Mouse (Mus musculus): ENCODE measurements around the gene Srp14. TPM values are rescaled to one million over a fixed set of nuclear protein-coding genes. Genes with fewer than 3 reads are reported as not detected.
A peak's percentile ranks its signal among the peaks of the same experiment; 100 is the strongest.

Srp14 gene
- polyA plus RNA-seq, 1 experiment from 2014 or later: 85.3 TPM

DNA sequence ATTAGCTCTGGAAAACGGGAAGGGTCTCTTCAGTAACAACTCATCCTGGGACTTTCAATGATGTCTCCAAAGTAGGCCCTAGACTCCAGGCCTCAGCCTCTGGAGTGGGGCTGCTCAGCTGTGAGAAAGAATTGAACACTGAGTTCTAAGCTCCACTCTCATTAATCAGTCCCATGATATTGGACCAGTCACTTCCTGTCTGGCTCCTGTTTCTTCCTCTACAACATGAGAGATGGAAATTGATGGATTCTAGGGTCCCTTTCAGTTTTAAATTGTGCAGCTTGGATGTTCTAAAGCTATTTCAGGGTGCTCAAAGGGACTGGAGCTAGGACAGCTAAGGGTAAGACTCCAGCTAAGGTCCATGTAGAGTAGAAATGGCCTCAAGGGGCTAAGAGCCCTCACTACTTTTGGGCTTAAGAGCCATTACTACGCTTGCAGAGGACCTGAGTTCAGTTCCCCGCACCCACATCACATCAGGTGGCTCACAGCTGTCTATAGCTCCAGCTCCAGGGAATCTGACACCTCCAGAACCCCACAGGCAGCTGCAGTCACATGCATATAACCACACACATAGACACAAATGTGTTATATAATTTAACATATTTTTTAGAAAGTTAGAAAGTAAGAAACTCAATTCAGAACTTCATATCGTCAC, 12.4 kb upstream of the Srp14 start:
- WGBS (ENCODE audit: insufficient replicate concordance): 56% methylated on average over 4 of the region's 4 CpGs
- H3K9me3 ChIP-seq (replicated peaks; ENCODE audit: control insufficient read depth, low read length): no peaks in the 10 kb centered on the region
- ATAC-seq (ENCODE audit: low read depth): no peak
- H3K4me2 ChIP-seq (ENCODE audit: low read depth, low read length): no peak overlapping the region
- no peak overlapping the region for H3K9ac ChIP-seq (ENCODE audit: low read depth, low read length)
- no peaks in the 10 kb centered on the region for H3K27me3 ChIP-seq (ENCODE audit: control insufficient read depth, insufficient read depth, low read depth, low read length)
- H3K27ac ChIP-seq (ENCODE audit: low read length): 0 out of 2 replicates have a peak overlapping the region, but pooled peaks have one; percentile 15
- no peaks in the 10 kb centered on the region for H3K36me3 ChIP-seq (ENCODE audit: control insufficient read depth, insufficient read depth)
- H3K4me3 ChIP-seq (ENCODE audit: low read depth, low read length): no peak overlapping the region
- peaks cover 19% of the 10 kb centered on the region for H3K4me1 ChIP-seq (ENCODE audit: control insufficient read depth, low read depth, low read length)

DNA sequence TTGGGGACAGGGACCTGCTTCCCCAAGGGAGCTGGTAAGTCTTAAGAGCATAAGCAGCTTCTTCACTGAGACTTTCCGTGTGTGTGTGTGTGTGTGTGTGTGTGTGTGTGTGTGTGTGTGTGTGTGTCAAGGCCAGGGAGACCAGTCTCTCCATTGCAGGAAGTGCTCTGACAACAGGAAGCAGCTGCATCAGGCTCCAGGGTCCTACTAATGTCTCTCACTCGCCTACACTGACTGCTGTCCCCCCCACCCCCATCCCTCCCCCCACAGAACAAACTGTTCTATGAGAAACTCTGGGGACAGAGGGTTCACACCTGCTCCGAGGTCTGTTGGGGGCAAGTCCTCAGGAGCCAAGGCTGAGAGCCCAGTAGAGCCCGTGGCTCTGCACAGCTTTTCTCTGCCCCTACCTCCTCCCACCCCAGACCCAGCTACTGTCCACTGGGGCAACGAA, 11.8 kb upstream of the Srp14 start:
- no peaks in the 10 kb centered on the region for H3K27me3 ChIP-seq (ENCODE audit: control insufficient read depth, insufficient read depth, low read depth, low read length)
- 6% methylated on average over 5 of the region's 5 CpGs for WGBS (ENCODE audit: insufficient replicate concordance)
- H3K4me1 ChIP-seq (ENCODE audit: control insufficient read depth, low read depth, low read length): peaks cover 19% of the 10 kb centered on the region
- H3K4me3 ChIP-seq (ENCODE audit: low read depth, low read length): no peak overlapping the region
- no peaks in the 10 kb centered on the region for H3K36me3 ChIP-seq (ENCODE audit: control insufficient read depth, insufficient read depth)
- H3K27ac ChIP-seq (ENCODE audit: low read length): 0 out of 2 replicates have a peak overlapping the region, but pooled peaks have one; percentile 15
- peak; percentile 37; the same call in 1 of the 2 replicates for ATAC-seq (ENCODE audit: low read depth)
- no peak overlapping the region for H3K9ac ChIP-seq (ENCODE audit: low read depth, low read length)
- no peak overlapping the region for H3K4me2 ChIP-seq (ENCODE audit: low read depth, low read length)
- no peaks in the 10 kb centered on the region for H3K9me3 ChIP-seq (replicated peaks; ENCODE audit: control insufficient read depth, low read length)

DNA sequence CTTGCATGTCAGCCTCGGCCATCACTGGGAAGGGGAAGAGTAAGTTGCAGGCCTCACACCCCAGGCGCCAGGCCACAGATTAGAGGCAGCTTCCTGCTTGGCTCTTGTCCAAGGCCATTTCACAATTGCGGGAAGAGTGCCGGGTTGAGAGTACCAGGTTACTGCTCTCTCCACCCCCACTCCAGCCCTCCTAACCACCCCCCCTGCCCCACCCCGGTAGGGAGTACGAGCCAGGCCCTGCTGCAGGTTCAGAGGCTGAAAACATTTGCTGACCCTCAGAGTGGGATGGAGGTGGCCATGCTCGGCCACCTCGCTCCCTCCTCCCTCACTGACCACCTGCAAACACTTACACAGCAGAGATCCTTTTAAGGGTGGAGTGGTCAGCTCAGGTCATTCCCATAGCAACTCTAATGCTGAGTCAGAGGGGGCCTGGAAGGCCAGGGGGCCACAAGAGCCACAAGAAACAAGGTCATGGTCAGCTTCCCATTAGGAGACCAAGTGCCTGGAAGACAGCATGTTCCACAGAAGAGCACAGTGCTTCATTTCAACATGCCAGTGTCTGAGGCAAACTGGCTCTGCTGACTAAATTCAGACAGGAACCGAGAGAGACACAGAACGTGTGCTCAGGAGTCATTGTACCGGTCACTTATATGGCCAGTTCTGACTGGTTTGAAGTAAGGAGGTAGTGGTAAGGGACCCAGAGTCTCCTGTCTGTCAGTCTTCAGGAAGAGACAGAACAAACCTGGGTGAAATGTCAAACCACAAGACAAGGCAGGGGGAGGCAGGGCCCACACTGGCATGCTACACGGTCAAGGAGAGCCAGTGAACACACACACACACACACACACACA, 11.0 kb upstream of the Srp14 start:
- no peak overlapping the region for H3K9ac ChIP-seq (ENCODE audit: low read depth, low read length)
- no peaks in the 10 kb centered on the region for H3K36me3 ChIP-seq (ENCODE audit: control insufficient read depth, insufficient read depth)
- H3K4me1 ChIP-seq (ENCODE audit: control insufficient read depth, low read depth, low read length): peaks cover 19% of the 10 kb centered on the region
- H3K9me3 ChIP-seq (replicated peaks; ENCODE audit: control insufficient read depth, low read length): no peaks in the 10 kb centered on the region
- H3K4me2 ChIP-seq (ENCODE audit: low read depth, low read length): no peak overlapping the region
- H3K4me3 ChIP-seq (ENCODE audit: low read depth, low read length): no peak overlapping the region
- ATAC-seq (ENCODE audit: low read depth): peak; percentile 75
- H3K27me3 ChIP-seq (ENCODE audit: control insufficient read depth, insufficient read depth, low read depth, low read length): no peaks in the 10 kb centered on the region
- 14% methylated on average over 12 of the region's 12 CpGs for WGBS (ENCODE audit: insufficient replicate concordance)
- peak overlapping the region; percentile 16 for H3K27ac ChIP-seq (ENCODE audit: low read length)

DNA sequence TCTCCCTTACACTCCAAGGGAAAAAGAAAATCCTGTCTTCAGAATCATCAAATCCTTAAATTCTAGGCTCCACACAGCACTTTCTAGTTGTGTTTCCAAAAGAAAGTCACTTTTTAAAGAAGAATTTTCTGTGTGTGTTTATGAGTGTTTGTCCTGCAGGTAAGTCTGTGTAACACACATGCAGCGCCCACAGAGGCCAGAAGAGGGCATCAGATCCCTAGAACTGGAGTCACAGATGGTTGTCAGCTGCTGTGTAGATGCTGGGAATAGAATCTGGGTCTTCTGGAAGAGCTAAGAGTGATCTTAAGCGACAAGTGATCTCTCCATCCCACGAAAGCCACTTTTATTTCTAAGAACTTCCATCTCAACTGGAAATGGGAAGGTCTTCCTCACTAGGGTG, 8.3 kb upstream of the Srp14 start:
- H3K27ac ChIP-seq (ENCODE audit: low read length): no peak overlapping the region
- peaks cover 19% of the 10 kb centered on the region for H3K4me1 ChIP-seq (ENCODE audit: control insufficient read depth, low read depth, low read length)
- H3K36me3 ChIP-seq (ENCODE audit: control insufficient read depth, insufficient read depth): no peaks in the 10 kb centered on the region
- ATAC-seq (ENCODE audit: low read depth): no peak
- H3K4me2 ChIP-seq (ENCODE audit: low read depth, low read length): no peak overlapping the region
- H3K9ac ChIP-seq (ENCODE audit: low read depth, low read length): no peak overlapping the region
- 48% methylated on average over 3 of the region's 3 CpGs for WGBS (ENCODE audit: insufficient replicate concordance)
- H3K27me3 ChIP-seq (ENCODE audit: control insufficient read depth, insufficient read depth, low read depth, low read length): no peaks in the 10 kb centered on the region
- no peak overlapping the region for H3K4me3 ChIP-seq (ENCODE audit: low read depth, low read length)
- H3K9me3 ChIP-seq (replicated peaks; ENCODE audit: control insufficient read depth, low read length): no peaks in the 10 kb centered on the region

DNA sequence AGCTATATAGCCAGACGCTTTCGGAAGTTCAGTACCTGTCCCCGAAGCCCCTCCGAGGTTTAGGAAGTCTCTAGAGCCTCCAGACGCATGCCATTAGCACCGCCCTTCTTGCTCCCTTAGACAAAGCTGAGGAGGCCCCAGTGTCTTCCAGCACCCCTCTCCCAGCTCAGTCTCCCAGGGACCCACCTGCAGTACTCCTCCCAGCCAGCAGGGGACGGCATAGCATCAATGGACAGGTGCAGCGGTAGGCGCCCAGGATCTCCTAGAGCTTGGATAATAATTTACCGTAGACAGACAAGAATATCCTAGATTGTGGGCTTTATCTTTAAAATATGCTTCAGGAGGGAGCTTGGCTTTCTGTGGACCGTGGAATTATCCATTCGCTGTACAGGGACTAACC, 7.4 kb upstream of the Srp14 start:
- H3K9me3 ChIP-seq (replicated peaks; ENCODE audit: control insufficient read depth, low read length): no peaks in the 10 kb centered on the region
- peaks cover 19% of the 10 kb centered on the region for H3K4me1 ChIP-seq (ENCODE audit: control insufficient read depth, low read depth, low read length)
- H3K4me3 ChIP-seq (ENCODE audit: low read depth, low read length): no peak overlapping the region
- no peaks in the 10 kb centered on the region for H3K36me3 ChIP-seq (ENCODE audit: control insufficient read depth, insufficient read depth)
- ATAC-seq (ENCODE audit: low read depth): no peak
- WGBS (ENCODE audit: insufficient replicate concordance): 17% methylated on average over 12 of the region's 12 CpGs
- H3K27me3 ChIP-seq (ENCODE audit: control insufficient read depth, insufficient read depth, low read depth, low read length): no peaks in the 10 kb centered on the region
- H3K9ac ChIP-seq (ENCODE audit: low read depth, low read length): no peak overlapping the region
- H3K4me2 ChIP-seq (ENCODE audit: low read depth, low read length): peak overlapping the region; percentile 21; the same call in 1 of the 2 replicates
- H3K27ac ChIP-seq (ENCODE audit: low read length): no peak overlapping the region

DNA sequence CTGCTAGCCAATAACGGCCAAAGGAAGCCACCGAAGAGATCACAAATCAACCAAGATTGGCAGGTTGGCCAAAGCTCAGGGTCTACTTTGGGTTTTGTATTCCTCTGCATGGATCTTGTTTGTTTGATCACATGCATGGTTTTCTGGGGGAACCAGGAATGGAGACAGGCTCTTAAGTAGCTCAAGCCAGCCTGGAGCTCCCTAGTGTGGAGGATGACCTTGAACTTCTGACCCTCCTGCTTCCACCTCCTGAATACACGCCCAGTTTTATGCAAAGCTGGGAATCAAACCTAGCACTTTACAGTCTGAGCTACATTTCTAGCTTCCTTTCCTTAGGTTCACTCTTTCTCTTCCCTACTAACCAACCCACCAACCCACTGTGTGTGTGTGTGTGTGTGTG, 5.9 kb upstream of the Srp14 start:
- H3K9me3 ChIP-seq (replicated peaks; ENCODE audit: control insufficient read depth, low read length): no peaks in the 10 kb centered on the region
- H3K4me1 ChIP-seq (ENCODE audit: control insufficient read depth, low read depth, low read length): peaks cover 19% of the 10 kb centered on the region
- no peak overlapping the region for H3K4me3 ChIP-seq (ENCODE audit: low read depth, low read length)
- WGBS (ENCODE audit: insufficient replicate concordance): 76% methylated on average over 3 of the region's 3 CpGs
- no peak overlapping the region for H3K27ac ChIP-seq (ENCODE audit: low read length)
- H3K4me2 ChIP-seq (ENCODE audit: low read depth, low read length): no peak overlapping the region
- no peaks in the 10 kb centered on the region for H3K36me3 ChIP-seq (ENCODE audit: control insufficient read depth, insufficient read depth)
- no peak for ATAC-seq (ENCODE audit: low read depth)
- H3K27me3 ChIP-seq (ENCODE audit: control insufficient read depth, insufficient read depth, low read depth, low read length): no peaks in the 10 kb centered on the region
- no peak overlapping the region for H3K9ac ChIP-seq (ENCODE audit: low read depth, low read length)

DNA sequence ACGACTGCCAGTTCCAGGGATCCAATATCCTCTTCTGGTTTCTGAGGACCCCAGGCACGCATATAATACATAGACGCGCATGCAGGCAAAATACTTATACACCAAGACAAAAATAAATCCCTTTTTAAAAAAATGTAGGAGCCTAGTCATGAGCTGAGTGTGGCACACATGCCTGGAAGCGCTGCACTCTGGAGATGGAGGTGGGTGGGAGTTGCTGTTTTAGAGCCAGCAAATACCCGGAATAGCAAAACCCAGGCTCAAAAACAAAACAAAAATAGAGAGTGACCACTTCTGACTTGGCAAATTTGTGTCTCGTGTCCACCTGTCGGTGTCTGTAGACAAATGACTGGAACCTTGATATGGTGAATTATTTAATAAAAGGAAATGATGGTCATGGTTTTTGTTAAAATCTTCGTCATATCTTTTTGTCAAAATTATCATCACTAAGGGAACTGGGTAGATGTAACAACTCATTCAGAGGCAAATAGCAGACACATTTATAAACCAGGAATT, 4.9 kb upstream of the Srp14 start:
- H3K4me1 ChIP-seq (ENCODE audit: control insufficient read depth, low read depth, low read length): peaks cover 20% of the 10 kb centered on the region
- H3K9ac ChIP-seq (ENCODE audit: low read depth, low read length): no peak overlapping the region
- no peak for ATAC-seq (ENCODE audit: low read depth)
- no peak overlapping the region for H3K4me3 ChIP-seq (ENCODE audit: low read depth, low read length)
- no peaks in the 10 kb centered on the region for H3K9me3 ChIP-seq (replicated peaks; ENCODE audit: control insufficient read depth, low read length)
- H3K27me3 ChIP-seq (ENCODE audit: control insufficient read depth, insufficient read depth, low read depth, low read length): no peaks in the 10 kb centered on the region
- H3K27ac ChIP-seq (ENCODE audit: low read length): no peak overlapping the region
- 73% methylated on average over 9 of the region's 9 CpGs for WGBS (ENCODE audit: insufficient replicate concordance)
- no peak overlapping the region for H3K4me2 ChIP-seq (ENCODE audit: low read depth, low read length)
- H3K36me3 ChIP-seq (ENCODE audit: control insufficient read depth, insufficient read depth): no peaks in the 10 kb centered on the region

DNA sequence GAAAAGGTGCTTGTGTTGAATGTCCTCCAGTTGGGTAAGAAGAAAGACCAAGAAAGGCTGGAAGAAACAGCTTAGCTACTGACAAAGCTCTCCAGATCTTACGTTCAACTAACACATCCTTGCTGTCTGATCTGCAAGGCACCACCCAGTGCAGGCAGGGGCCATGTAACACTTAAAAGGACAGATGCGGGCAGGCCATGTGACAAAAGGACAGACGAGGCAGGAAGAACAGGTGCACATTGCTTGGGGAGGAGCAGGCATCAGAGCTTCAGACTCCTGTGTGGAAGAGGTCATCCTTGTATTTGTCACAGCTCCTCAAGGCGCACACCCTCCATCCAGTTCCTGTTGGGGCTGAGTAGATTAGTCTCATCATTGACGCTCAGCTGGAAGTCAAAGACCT, 3.5 kb upstream of the Srp14 start:
- H3K4me2 ChIP-seq (ENCODE audit: low read depth, low read length): no peak overlapping the region
- no peaks in the 10 kb centered on the region for H3K9me3 ChIP-seq (replicated peaks; ENCODE audit: control insufficient read depth, low read length)
- H3K27ac ChIP-seq (ENCODE audit: low read length): no peak overlapping the region
- no peak overlapping the region for H3K9ac ChIP-seq (ENCODE audit: low read depth, low read length)
- no peaks in the 10 kb centered on the region for H3K36me3 ChIP-seq (ENCODE audit: control insufficient read depth, insufficient read depth)
- ATAC-seq (ENCODE audit: low read depth): no peak
- H3K4me1 ChIP-seq (ENCODE audit: control insufficient read depth, low read depth, low read length): peaks cover 28% of the 10 kb centered on the region
- H3K4me3 ChIP-seq (ENCODE audit: low read depth, low read length): no peak overlapping the region
- 61% methylated on average over 5 of the region's 5 CpGs for WGBS (ENCODE audit: insufficient replicate concordance)
- no peaks in the 10 kb centered on the region for H3K27me3 ChIP-seq (ENCODE audit: control insufficient read depth, insufficient read depth, low read depth, low read length)

DNA sequence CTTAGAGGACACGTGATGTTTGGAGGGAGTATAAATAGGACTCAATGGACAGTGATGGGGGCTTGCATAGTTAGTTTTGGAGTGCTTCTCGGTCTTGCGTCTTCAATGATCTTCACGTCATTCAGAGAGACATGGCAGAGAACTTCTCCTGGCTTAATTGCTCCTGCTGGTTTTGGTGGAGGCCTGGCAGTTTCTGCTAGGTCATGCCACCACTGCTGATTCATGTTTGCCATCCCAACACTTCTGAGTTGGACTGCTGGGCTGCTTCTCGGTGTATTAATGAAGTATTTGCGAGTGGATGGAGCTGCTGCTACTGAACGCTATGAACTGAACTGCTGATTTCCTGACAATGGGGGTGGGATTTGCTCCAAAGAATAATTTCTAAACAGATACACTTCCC, 1.4 kb upstream of the Srp14 start:
- no peak overlapping the region for H3K9ac ChIP-seq (ENCODE audit: low read depth, low read length)
- H3K36me3 ChIP-seq (ENCODE audit: control insufficient read depth, insufficient read depth): peaks cover 8% of the 10 kb centered on the region
- H3K9me3 ChIP-seq (replicated peaks; ENCODE audit: control insufficient read depth, low read length): no peaks in the 10 kb centered on the region
- H3K27ac ChIP-seq (ENCODE audit: low read length): peak overlapping the region; percentile 46; the same call in 1 of the 2 replicates
- H3K4me3 ChIP-seq (ENCODE audit: low read depth, low read length): no peak overlapping the region
- H3K4me1 ChIP-seq (ENCODE audit: control insufficient read depth, low read depth, low read length): peaks cover 23% of the 10 kb centered on the region
- ATAC-seq (ENCODE audit: low read depth): no peak
- no peaks in the 10 kb centered on the region for H3K27me3 ChIP-seq (ENCODE audit: control insufficient read depth, insufficient read depth, low read depth, low read length)
- WGBS (ENCODE audit: insufficient replicate concordance): 81% methylated on average over 7 of the region's 7 CpGs
- H3K4me2 ChIP-seq (ENCODE audit: low read depth, low read length): no peak overlapping the region

Data from liver, embryonic 16.5 days (tissue).